Mouse (Mus musculus): Measurements from ENCODE around the gene Pah.

Gene Pah

DNA sequence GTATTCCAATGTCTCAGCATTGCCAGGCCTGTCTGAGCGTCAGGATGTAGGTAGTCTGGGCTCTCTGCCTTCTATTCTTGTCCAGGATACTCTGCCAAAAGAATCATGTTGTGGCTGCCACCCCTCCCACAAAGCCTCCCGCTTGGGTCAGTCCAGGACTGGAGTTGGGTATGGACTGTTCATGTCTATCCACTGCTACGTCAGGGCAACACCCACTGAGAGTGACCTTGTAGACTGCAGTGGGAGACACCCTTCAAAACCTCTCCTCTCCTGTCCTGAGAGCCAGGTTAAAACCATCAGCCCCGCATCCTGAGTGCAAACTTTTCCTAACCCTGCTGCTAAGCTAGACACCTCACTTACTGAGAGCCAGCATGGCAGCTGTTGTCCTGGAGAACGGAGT lies at the start of gene Pah:
Gene Pah, plus strand, starts transcription at position 150 of the 400 bp plus-strand sequence.
- DNase-seq = no peak

DNA sequence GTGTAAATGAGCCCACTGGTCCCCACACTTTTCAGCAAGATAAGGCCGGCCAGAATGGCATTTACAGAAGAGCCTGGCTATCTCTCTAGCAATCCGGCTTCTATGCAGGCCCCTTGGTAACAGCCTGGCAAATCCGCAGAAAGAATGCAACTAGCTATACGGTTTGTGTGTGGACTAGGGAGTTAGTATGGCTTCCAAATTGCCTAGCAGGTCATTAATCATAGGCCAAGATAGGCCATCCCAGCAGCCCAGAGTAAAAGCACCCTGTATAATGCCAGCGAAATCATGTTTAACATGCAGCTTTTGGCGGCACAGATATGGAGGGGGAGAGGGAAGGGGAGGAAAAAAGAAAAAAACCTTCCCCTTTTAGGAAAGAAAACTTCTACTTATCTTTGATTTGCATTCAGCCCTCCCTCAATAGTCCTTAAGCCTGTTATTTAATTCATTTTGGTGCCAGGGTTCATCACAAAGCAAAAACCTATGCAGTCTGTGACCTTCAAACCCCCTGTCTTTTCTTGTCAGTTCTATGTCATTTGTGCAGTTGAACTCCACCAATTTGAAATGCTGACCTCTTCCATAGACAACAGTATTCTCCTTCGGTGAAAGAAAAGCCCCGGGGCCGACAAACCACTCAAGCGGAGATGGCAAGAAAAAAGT lies 48.0 kb upstream of the Pah start:
- no peak for DNase-seq

DNA sequence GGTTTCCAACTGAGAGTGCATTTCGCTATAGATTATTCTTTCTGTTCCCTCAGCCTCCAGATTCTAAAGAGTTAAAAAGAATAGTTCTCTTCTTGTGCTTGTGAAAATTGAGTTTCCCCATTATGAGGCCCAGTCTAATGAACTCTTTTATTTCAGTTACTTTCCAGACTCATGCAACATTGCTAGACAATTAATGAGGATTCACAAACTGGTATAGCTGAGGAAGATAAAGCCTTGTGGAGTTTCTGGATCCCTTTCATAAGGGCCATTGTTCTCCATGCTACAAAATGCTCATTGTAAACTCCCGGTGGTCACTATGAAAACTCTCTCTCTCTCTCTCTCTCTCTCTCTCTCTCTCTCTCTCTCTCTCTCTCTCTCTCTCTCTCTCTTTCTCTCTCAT lies 46.6 kb upstream of the Pah start:
- DNase-seq = no peak

DNA sequence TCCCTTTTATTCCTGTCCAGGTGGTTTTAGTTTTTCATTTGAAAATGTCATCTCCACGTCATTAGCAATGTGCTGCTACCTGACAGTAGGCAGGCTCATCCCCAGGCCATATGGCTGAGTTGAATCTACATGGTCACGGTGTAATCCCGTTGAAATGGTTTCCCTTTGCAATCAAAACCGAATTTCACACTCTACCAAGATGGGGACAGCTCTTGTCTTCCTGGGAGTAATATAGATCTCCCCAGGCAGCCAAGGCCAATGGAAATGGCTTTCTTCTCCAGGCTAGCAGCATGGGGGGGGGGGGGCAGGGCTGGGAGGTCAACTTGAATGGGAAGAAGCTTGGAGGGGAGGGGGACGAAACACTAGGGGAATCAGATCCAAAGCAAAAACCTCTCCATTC lies 43.7 kb upstream of the Pah start:
- DNase-seq = no peak

DNA sequence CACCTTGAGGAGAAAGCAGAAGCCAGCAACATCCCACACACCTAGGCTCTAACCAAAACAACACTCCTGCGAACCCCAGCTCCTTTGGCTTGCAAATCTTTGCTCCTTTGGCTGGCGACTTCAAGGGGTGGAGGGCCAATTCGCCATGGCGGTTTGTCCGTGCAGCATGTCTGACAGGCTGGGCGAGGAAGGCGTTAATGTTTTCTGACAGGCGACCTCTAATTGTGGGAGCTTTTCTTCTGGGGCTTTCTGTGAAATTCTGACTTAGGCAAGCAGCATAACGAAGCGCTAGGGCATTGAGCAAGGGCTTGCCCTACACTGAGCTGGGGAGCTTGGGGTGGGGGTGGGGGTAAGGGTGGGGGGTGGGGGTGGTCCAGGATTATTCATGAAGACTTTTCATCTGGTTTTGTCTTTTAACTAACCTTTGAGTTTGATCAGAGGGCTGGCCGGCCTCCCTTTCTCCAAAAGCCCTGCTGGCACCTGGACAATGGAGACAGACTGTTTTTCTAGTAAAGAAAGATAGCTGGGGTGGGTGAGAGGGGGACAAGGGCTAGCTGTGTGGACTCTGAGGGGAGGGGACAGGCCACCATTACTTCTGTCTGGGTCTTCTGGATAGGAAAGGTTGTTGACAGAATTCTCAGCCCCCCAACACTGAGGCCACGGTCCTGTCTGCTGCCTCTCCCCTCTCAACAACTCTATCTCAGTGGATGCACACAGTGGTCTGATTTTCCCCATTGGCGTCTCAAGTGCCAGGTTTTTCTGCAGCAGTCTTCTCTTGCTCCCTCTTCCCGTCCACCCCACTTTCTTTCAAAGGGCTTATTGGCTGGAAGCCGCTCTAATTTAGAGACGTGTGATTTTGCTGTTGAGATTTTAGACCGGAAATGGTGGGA lies 36.5 kb upstream of the Pah start:
- no peak for DNase-seq

DNA sequence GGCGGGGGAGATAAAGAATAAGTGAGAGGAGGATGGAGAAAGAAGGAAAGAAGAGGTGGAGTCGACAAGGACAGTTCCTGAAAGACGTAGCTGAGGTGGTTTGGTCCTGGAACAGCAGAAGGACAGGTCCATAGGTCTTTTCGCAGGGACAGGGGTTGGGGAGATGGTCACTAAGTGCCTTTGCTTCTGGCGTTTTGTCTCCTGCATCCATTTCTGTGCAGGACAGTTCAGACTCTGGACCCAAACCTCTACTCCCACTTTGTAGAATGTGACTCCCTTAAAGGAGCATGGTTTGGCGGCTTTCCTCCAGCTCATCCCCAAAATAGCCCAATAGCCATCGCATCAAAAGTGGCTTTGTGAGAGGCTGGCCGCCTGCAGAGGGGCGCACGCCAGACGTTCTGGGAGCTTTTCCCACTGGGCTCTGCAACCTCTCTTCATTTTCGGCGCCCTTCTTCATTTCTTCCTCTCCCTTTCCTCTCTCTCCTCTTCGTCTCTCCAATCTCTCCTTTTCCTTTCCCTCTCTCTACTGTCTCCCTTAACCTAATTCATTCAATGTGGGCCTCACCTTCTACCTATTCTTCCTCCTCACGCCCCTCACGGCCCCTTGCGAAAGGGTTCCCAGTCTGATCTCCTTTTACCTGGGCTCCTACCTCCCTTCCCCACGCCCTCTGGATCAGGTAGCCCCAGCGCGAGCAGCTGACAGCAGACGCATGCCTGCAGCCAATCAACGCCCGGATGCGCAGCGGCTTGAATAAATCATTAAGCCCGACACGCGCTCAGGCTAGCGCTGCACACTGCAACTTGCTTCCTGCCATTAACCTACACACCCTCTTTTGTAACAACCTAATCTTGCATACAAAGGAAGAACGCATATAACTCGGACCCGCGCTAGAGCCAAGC lies 35.6 kb upstream of the Pah start:
- DNase-seq = no peak

DNA sequence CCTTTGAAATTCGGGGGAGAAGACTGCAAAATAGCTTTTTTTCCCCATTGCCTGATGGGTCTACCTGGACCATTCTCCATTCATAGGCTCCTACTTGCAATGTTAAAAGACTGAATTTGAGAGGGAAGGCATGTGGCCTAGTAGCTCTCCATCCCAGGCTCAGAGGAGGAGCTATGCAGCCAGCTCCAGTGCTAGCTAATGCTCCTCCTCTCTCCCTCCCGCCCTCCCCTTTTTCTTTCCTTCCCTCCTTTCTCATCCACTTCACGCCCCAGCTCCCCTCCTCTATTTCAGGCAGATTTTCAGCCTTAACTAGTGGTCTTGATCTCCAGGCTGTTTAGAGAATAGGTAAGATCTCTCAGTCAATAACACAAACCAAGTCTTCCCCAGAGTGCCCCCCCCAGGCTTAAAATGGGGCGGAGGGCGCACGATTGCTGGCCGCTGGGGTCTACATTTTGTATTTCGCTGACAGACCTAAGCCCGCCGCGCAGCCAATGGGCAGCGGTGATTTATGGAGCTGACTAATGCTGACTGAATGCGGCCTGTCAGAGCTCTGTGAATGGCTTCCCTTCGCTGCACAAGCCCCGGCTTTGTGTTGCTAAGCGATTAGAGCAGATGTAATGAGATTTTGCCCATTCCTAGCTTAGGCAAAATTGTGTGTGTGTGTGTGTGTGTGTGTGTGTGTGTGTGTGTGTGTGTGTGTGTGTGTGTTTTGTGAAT lies 33.0 kb upstream of the Pah start:
- DNase-seq = no peak

DNA sequence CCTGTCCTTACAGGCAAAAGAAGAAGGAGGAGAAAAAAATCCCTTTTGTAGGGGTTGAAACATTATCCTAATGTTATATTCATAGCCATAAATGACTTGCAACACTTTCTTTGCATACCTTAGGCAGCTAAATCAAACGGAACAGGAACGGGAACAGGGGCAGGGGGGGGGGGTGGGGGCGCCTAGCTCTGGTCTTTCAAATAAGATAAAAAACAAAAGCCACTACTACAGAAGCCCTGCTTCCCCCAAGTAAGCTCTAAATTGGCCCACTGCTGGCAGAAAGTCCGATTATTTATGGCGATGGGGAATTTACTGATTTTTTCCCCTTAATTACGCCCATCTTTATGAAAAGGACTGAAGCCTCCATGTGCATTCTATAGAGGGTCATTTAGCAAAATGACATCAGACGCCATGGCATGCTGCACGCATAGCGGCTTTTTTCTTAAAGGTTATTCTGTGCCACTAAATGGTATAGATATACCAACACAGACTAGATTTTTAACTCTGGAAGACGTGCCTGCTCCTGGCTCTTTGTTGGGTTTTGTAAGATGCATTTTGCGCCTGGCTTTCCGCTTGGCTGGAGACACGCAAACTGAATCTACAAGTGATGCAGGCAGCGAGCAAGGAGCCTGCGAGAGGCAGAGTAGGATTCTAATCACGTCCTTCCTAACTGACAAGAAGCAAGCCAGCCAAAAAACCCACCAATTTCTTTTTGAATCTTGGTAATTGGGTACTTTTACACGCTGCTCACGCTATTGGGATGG lies 32.2 kb upstream of the Pah start:
- no peak for DNase-seq

DNA sequence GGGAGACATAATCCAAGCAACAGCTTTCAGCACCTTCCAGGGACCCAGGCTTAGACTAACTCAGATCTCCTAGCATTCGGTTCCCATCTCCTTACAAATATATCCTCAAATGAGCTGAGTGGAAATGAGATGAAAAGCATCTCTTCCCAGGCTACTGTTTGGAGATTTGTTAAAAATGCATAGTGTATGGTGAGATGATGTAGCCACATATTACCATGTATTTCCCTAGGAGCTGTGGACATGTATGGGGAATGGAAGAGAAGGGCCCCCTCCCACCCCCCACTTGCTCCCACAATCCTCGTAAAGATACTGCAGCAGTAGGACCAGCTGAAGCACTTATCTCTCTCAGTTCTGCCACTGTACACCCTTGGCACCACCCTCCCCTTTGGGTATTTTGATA lies 31.3 kb upstream of the Pah start:
- no peak for DNase-seq

DNA sequence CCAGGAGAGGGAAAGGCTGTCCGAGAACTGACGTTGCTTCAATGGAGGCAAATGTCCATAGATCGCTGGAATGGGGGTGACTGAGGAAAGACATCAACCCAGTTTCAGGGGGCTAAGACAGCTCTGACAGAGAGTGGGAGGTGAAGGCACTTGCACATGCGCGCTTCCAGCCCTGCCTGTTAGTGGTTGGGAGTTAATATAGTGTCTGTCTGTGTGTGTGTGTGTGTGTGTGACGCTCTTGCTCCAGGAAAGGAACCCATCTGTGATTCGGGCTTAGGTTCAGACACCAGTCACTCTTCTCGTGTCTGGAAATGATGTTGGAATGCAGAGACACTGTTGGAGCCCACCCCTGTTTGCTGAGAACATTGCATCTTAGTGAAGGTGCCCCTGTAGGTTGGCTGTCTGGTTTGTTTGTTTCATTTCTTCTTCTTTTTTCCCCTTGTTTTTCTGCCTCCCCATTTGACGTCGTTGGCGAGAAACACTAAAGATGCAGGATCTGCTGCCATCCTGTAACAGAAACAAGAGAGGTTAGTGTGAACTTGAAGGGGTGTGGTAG lies 30.0 kb upstream of the Pah start:
- DNase-seq = no peak

DNA sequence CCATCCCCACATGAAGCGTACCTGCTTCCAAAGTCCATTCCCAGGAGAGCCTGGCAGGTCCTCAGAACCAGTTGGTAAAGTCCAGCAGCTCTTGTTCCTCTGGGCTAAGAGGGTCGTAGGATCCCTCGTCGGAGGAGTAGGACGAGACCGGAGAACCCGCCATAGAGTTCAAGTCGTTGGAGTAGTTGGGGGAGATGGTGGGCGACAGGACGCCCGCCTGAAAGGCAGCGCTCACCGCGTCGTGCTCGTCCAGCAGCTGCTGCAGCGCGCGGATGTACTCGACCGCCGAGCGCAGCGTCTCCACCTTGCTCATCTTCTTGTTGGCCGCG lies 29.3 kb upstream of the Pah start:
- DNase-seq = no peak

DNA sequence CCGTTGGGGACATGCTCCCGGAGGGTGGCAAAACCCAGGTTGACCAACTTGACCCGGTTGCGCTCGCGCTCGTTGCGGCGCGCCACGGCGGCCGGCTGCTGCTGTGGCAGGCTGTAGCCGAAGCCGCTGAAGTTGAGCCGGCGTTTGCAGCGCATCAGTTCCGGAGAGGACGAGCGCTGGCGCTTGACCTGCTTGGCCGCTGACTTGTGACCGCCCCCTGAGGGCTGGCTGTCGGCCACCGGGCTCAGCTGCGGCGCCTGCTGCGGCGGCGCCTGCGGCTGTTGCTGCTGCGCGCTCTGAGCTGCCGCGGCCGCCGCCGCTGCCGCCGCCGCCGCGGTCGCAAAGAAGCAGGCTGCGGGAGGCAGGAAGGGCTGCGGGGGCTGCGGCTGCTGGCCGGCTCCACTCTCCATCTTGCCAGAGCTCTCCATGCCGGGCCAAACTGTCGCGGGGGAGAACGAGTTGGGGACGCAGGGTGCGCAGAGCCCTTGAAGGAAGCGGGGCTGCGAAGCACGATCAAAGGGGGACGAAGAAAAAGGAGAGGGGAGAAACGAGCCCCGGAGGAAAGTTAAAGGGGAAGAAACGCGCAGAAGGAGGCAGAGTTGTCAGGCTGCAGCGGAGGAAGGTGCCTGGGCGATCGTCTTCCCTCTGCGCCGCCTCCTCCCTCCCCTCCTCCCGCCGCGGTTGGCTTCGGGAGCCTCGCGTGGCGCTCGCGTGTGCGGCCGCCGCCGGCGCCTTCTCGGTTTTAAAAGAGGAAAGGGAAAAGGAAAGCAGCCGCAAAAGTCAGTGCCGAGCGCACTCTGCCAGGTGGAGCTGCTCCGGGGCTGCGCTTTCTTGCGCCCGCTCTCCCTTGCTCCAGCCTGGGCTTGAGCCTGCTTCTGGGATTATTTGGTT lies 28.7 kb upstream of the Pah start:
- no peak for DNase-seq

DNA sequence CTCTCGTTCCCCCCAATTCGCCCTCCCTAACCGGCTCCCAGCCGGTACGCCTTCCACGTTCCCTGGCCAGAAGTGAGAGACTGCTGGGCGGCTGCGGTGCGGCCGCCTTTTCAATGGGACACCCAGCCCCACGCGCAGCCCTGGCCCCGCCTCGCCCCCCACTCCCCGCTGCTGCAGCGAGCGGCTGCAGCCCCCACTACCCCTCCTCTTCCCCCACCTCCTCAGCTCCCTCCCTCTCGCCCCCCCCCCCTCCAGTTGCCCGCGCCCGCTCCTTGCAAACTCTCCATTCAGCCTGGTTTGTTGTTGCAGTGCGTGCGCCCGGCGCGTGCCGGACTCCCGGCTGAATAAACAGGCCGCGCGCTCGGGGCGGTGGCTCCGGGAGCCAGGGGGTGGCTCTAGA lies 28.0 kb upstream of the Pah start, which contains the start of gene Ascl1:
Gene Ascl1, minus strand, starts transcription at position 85 of the 400 bp plus-strand sequence.
- no peak for DNase-seq

DNA sequence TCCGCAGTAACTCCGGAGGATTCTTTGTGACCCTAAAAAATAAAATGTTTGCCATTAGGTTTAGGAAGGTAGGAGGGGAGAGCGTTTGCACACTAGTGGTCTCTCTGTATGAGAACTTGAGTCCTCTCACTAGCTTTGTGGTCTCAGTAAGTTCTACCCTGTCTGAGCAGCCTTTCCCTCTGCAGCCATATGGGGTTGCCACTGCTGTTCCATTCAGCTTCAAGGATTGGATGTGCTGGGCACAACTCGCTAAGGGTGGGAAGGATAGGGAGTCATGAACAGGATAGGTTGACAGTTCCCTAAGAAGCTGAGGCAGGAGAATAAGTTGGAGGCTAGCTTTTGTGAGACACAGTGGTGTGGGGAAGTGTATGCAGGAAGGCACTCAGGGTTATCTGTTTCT lies 27.4 kb upstream of the Pah start:
- DNase-seq = no peak

DNA sequence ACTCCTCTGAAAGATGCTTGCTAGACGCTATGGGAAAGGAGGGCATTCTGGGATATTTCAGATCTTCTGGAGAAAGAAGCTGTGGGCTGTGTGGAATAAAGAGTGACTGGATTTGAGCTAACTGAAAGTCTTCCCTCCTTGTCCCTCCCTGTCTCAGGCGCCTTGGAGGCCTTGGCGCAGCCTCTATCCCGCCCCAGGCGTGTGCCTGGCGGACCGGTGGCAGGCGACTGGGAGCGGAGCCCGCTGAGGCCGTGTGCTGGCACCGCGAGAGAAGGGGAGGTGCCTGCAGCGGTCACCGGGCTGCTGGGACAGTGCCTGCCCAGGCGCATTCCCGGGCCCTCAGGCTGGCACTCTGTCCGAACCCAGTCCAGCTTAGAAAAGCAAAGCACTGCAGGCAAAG lies 27.0 kb upstream of the Pah start:
- no peak for DNase-seq

DNA sequence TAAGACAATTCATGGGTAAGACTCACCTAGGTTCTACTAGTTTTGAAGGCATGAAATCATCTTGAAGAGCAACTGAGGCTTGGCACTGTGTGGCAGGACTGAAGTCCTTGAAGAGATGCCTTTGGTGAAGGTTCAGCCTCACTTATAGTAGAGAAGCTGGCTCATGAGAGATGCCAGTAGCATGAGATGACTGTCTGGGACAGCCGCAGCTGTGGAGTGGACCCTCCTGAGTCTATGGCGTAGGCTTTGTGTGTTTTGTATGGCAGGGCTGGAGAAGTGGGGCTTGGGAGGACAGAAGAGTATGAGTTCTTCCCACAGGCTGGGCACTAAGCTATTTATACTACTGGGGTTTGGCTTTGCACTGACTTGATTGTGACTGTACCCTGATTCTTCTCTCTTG lies 24.5 kb upstream of the Pah start:
- DNase-seq = no peak

DNA sequence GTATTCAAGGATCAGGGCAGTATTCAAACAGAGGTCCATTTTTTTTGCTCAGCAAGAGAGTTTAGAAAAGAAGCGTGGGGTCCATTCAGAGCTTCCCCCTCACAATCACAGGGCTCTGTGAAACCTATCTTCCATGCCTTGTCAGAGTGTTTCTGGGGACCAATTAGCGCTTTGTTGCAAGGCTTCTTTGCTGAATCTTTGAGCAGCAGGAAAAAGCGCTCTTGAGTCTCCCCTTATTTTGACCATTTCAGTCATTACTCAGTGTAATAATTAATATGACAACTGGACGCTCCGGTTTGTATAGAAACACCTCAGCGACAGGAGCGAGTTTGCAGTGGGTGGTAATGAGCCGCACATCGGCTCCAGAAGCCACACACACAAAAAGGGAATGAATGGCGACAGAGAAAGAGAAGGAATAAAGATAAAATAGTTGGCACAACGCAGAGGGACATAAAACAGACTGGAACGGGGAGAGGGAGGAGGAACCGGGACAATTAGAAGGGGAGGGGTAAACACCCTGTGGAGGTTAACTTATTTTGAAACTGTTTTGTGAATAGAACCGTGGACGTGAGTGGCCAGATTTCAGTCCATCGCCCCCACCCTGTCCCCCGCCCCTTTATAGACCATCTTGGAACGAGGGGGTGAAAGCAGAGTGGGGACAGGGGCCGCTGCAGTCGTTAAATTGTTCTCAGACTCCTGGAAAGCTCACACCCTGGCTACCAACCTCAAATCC lies 20.5 kb upstream of the Pah start:
- no peak for DNase-seq

DNA sequence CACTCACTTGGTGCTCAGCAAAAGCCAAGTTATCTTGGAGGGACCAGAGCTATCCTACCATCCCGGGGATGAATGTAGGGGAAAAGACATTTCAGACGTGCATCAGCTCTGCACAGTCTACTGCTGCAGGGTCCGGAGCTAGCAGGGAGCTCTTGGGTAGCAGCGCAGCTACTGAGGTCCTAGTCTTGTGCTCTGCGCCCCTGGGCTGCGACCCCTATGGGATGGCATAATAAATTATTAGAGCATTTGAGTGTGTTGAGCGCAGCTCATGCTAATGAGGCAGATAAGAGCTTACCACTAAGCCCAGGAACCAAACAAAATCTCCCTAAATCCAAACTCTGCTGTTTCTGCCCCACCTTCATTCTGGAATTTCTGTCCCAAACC lies 19.9 kb upstream of the Pah start:
- no peak for DNase-seq

DNA sequence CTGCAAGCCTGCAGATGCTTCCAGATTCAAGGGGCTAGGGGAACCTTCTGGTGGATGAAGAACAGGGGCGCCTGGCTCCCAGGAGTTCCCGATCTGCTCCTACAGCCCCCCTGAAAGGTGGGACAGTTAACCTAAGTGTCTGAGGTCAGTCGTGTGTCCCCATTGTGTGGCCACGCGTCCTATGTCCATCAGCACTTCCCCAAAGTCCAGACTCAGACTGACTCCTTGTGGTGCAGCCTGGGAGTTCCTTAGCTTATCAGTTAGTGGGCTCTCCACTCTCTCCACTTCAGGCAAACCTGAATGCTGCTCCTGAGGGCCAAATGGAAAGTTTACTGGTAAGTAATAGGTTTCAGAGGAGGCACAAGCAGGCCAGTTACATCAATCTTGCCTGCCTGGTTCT lies 19.3 kb upstream of the Pah start:
- no peak for DNase-seq

DNA sequence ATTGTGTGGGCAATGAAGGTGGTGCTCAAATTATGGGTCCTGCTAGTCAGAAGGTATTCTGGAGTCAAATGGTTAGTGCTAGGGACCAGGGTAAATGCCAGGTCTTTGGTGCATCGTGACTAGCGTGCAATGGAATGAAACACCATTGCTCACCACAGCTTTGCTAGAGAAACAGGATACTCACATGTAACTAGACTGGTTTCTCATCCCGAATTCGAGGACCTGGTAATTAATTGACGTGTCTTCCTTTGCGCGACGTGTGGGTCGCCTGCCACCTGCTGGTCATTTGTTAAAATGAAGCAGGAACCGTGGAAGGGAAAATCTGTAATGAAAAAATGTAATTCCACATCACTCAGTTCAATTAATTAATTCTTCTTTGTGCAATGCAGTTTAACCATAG lies 17.6 kb upstream of the Pah start:
- DNase-seq = peak; percentile 67

All from B cell, adult 2 months (primary cell).